Mouse (Mus musculus) embryo, embryonic 10 days (tissue): ENCODE measurements around the gene Rab2b.
"Not testable (repeated sequence)": the region's sequence is repeated elsewhere in the genome, so short reads cannot be mapped to it uniquely, and the experiment has no call there.

ENCODE experiments used
- DNase-seq: peaks from one replicate; pipeline ENCODE4 v3.0.0-alpha.2; 2015; ENCODE audit warnings: low spot score

The Rab2b gene

DNA sequence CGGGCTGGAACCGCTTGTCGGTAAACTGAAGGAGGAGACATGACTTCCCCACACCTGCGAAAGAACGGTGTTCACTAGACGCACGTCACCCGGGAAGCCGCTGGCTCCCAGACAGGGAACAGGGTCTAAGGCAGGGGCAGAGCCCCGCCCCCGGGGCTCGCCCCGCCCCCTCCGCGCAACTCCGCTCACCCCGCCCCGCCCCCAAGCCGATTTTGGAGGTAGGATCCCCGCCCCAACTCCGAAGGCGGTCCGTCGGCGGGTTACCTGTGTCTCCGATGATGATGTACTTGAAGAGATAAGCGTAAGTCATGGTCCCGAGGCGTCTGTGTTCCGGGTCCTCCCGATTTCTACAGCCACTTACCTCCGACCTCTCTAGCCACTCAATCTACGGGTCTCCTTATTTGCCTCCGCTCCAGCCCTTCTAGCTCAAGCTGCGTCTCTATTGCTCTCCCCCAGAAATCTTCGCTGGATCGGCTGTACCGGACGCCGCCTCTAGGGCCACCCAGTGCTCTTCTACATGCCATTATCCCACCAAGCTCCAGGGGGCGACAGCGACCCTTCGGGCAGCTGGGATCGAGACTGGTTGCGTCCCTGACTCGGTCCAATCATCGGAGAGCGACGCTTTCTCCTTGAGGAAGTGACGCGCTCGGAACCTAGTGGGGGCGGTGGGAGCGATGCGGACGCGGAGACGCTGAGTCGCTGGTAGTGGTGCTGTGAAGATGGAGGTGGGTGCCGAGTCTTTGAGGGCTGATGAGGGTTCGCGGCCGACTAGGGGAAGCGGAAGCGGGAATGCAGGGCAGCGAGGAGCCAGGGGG, at the start of gene Rab2b, which contains the start of gene Tox4:
TSS of gene Rab2b (minus strand) at position 614 of the 815 bp plus-strand sequence.
TSS of gene Tox4 (plus strand) at position 215 of the 815 bp plus-strand sequence.
- DNase-seq, result peak; percentile 99

DNA sequence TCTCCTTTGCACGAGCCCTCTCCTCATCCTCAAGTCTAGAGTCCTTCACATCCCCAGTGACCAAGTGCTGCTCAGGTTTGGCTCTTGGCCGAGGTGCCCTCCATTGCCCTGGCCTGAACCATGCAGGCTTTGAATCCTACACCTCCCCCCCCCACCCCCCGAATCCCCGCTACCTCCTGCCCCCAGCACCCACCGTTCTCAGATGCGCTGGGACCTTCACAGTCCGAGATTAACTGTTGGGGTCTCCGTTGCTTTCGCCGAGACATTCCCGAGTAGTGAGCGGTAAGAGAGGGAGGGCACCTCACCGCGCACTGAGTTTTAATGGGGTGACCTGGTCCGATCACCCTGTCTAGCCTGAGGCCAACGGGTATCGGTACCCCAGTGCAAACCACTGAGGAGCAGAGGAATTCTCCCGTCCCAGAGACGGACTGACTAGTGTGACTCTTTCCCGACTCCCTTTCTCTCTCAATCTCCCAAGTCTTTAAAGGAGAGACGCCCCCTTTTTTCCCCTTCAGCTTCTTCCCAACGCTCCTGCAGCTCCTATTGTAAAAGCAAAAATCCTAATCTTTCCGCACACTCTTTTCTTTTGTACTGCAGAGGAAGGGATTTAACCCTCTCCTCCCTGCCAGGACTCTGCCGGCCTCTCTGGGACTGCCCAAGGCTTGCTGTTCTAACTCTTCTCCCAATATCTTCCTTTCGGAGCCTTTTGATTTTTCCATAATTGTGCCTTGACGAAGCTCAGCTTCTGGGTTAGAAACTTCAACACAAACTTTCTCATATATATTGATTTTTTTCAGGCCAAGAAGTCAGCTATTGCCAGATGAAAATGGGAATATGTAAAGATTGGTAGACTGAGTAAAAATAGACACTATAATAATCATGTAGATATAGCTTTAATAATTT, 48.8 kb upstream of the Rab2b start, which contains the start of gene Sall2:
TSS of gene Sall2 (minus strand) at position 853 of the 903 bp plus-strand sequence.
- DNase-seq, result peak; percentile 47

GRCm38 (mm10) chr14:52327375-52327901, 48.1 kb upstream of the Rab2b start:
- peak; percentile 70 for DNase-seq

DNA sequence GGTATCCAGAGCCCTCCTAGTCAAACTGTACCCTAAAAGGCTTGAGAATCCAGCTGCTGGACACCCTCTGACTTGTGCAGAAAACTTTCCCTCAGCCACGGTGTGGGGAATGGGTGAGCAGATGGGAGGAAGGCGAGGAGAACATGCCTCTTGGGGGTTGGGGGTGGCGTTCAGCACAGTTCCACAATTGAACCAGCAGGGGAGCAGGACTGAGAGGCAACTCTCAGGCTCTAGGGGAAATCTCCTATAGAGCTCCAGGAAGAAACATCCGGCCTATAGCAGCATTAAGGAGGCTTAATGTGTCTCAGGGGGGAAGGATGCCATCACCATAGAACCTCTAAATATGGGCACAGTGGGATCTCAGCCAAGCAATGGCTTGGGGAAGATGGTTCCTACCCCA, 46.5 kb upstream of the Rab2b start:
- peak; percentile 58 for DNase-seq

- DNase-seq, result no peak
Measured at GRCm38 (mm10) chr14:52319361-52319760, 40.0 kb upstream of the Rab2b start.

GRCm38 (mm10) chr14:52316441-52317225, 37.3 kb upstream of the Rab2b start:
- peak; percentile 74 for DNase-seq

GRCm38 (mm10) chr14:52315792-52316440, 36.6 kb upstream of the Rab2b start:
- peak; percentile 85 for DNase-seq

DNA sequence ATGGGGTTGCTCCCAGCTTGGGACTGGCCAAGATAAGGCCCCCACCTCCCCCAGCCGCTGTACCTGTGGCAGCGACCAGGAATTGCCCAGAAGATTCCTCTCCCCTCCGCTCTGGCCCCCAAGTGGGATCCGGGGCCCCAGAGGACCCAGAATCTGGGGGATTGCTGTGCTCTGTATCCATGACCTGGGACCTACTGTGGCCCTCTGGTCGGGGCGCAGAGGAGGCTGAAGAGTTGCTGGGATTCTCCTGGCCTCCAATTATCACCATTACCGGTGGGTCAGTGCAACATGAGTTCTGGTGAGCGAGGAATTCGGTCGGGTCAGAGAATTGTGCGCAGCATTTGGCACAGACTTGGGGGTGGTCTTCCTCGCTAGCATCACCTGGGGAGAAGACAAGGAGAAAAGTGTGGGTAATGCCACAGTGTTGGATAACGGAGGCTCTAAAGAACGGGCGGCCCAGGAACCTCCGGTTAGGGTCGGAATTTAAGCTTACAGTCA, 36.0 kb upstream of the Rab2b start:
- no peak for DNase-seq

- DNase-seq, result no peak
Measured at GRCm38 (mm10) chr14:52314808-52315150, 35.4 kb upstream of the Rab2b start.

DNA sequence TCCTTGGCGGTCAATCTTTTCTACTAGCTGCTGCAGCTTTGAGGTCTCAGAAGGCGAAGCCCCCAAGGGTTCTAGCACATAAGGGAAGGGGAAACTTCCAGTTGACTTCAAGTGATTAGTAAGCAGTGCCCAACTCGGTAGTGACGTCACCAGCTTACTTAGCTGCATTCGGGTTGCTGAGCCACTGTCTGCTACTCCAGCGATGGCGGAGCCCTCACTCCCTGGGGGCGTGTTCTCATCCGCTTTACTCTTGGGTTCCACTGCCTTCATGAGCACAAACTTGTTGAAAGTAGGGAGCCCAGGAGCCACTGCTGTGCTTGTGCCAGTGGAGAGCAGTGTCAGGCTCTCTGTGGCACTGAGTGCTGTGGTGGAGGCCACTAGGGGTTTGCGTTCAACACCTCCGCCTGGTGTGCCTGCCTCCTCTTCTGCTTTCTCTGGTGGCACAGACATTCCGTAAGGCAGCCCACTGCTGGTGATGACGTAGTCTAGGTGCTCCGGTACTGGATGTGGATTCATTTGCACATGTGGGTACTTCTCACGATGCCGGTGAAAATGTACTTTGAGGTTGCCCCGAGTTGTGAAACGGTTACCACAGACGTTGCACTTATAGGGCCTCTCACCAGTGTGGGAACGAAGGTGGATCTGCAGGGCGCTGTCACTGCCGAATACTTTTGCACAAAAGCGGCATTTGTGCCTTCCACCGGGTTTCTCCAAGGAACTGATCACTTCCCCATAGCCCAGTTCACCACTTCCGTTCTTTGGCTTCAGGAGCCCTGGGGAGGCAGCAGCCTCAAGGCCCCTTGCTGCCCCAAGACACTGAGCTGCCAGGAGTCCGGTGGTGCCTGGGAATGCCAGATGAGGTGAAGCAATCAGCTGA, 34.8 kb upstream of the Rab2b start:
- no peak for DNase-seq

DNA sequence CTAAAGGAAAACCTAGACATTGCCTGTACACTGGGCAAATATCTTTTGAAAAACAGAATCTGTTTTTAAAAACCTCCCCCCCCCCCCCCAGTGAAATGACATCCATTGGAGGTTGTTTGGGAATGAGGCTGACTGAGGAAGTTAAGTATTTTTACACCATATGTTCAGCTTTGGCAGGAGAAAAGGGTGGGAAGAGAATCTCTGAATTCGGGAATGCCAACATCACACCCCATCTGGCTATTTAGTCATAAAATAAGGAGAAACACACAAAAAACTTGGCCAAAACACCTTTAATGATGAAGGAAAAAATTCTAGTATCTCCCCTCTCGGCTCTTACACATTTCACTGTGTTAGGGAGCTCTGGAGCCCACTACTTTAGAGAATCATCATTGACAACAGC, 31.6 kb upstream of the Rab2b start:
- DNase-seq, result no peak

DNA sequence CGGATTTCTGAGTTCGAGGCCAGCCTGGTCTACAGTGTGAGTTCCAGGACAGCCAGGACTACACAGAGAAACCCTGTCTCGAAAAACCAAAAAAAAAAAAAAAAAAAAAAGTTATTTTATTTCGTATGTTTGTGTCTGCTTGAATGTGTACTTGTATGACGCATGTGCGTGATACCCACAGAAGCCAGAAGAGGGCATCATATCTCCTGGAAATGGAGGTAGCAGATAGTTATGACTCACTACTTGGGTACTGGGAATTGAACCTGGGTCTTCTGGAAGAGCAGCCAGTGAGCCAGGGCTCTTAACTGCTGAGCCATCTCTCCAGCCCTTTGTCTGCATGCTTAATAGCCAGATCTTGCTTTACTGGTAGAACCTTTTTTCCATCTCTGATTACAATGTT, 31.0 kb upstream of the Rab2b start:
- peak; percentile 28 for DNase-seq

- no peak for DNase-seq
Measured at GRCm38 (mm10) chr14:52306100-52306499, 26.8 kb upstream of the Rab2b start.

GRCm38 (mm10) chr14:52304644-52305271, 25.4 kb upstream of the Rab2b start, which contains the start of gene Mettl3:
Gene Mettl3 (minus strand): TSS chr14:52305128.
- peak; percentile 98 for DNase-seq

DNA sequence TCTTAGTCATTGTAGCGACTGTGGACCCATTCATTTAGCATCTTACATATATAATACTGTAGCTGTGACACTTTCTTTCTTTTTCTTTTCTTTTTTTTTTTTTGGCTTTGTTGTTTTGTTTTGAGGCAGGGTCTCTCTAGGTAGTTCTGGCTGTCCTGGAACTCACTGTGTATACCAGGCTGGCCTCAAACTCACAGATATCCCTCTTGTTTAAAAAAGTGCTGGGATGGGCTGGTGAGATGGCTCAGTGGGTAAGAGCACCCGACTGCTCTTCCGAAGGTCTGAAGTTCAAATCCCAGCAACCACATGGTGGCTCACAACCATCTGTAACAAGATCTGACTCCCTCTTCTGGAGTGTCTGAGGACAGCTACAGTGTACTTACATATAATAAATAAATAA, 24.2 kb upstream of the Rab2b start:
- not testable (repeated sequence) for DNase-seq

DNA sequence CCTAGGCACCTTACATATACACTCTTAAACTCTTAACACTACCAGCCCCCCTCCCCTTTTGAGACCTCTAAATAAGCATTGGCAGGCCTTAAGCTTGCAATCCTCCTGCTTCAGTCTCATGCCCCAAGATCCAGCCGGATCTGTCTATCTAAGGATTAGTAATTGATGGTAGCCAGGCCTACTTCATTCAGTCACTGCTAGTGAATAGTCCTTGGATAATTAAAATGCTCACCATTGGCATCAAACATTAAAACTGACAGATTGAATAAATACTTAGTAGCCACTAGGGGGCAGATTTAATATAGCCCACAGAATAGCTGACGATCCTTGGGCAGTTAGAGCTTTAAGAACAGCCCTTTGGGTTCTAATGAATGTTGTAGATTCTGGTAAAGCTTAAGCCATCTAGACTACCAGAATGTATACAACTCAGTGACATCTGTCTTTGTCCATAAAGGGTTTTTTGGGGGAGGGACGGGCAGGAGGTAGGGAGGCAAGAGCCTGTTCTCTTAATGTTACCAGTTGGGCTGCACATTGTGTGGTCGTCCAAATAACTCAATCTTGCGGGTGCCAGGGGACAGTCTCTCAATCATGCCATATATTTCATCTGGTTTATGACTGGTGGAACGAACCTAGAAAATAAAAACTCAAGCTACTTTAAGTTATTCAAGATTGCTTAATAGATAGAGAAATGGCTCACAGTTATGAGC, 16.4 kb upstream of the Rab2b start:
- peak; percentile 39 for DNase-seq

DNA sequence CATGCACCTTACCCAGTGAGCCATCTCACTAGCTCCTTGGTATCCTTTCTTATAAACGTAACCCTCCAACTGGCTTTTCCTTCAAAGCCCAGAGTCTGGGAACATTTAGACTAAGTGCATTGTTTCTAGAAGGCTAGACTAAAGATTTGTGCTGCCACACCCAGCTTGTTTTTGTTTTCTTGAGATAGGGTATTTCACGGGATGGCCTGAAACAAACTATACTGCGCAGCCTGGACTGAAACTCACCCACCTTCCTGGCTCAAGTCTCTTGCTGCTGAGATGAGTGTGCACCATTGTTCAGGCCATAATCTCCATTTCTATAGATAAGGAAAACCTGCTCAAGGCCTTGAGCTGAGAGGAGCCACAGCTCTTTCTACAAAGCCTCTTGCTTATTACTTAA, 4.8 kb upstream of the Rab2b start:
- DNase-seq, result no peak

- no peak for DNase-seq
Measured at GRCm38 (mm10) chr14:52283629-52284028, 4.3 kb upstream of the Rab2b start.

GRCm38 (mm10) chr14:52279747-52280120, 389 bp upstream of the Rab2b start:
- DNase-seq, result no peak
